Mouse (Mus musculus) 416B (cell line): ENCODE measurements around the gene Nelfa.
A peak's percentile ranks its signal among the peaks of the same experiment; 100 is the strongest.

Experiments used
- DNase-seq: peaks from one replicate; pipeline ENCODE4 v3.0.0; 2011; ENCODE audit warnings: low read depth

Gene Nelfa

GRCm38 (mm10) chr5:33936120-33936707 is at the start of gene Nelfa:
Gene Nelfa (minus strand): TSS chr5:33936413.
- peak; percentile 99 for DNase-seq

- no peak for DNase-seq
Observed at GRCm38 (mm10) chr5:33983309-33984121, 47.3 kb upstream of the Nelfa start, which contains the start of gene Gm1673. Gene Gm1673 (plus strand): TSS chr5:33983433.

- DNase-seq = no peak
Observed at GRCm38 (mm10) chr5:33982731-33983259, 46.6 kb upstream of the Nelfa start.

GRCm38 (mm10) chr5:33976267-33976666 is 40.1 kb upstream of the Nelfa start:
- DNase-seq = no peak

GRCm38 (mm10) chr5:33974736-33975135 is 38.5 kb upstream of the Nelfa start:
- no peak for DNase-seq

GRCm38 (mm10) chr5:33959382-33959781 is 23.2 kb upstream of the Nelfa start:
- DNase-seq = no peak

GRCm38 (mm10) chr5:33955868-33956267 is 19.7 kb upstream of the Nelfa start:
- DNase-seq = no peak

- DNase-seq = peak; percentile 71
Observed at GRCm38 (mm10) chr5:33954354-33954753, 18.1 kb upstream of the Nelfa start.

GRCm38 (mm10) chr5:33953471-33954185 is 17.4 kb upstream of the Nelfa start:
- no peak for DNase-seq

GRCm38 (mm10) chr5:33948314-33948713 is 12.1 kb upstream of the Nelfa start:
- no peak for DNase-seq

GRCm38 (mm10) chr5:33947035-33947434 is 10.8 kb upstream of the Nelfa start:
- DNase-seq = peak; percentile 44

- DNase-seq = peak; percentile 79
Observed at GRCm38 (mm10) chr5:33938448-33938847, 2.2 kb upstream of the Nelfa start.

GRCm38 (mm10) chr5:33937230-33937629 is 1.0 kb upstream of the Nelfa start:
- no peak for DNase-seq

GRCm38 (mm10) chr5:33935700-33936111 is 507 bp downstream of the Nelfa start:
- peak; percentile 51 for DNase-seq

GRCm38 (mm10) chr5:33934877-33935276 is 1.3 kb downstream of the Nelfa start:
- DNase-seq = no peak

- peak; percentile 23 for DNase-seq
Observed at GRCm38 (mm10) chr5:33934081-33934480, 2.1 kb downstream of the Nelfa start.

- DNase-seq = peak; percentile 27
Observed at GRCm38 (mm10) chr5:33932413-33932812, 3.8 kb downstream of the Nelfa start.

- no peak for DNase-seq
Observed at GRCm38 (mm10) chr5:33926170-33926569, 10.0 kb downstream of the Nelfa start.

- DNase-seq = no peak
Observed at GRCm38 (mm10) chr5:33922566-33922965, 13.6 kb downstream of the Nelfa start.

- DNase-seq = peak; percentile 50
Observed at GRCm38 (mm10) chr5:33921486-33922235, 14.6 kb downstream of the Nelfa start.

- peak; percentile 84 for DNase-seq
Observed at GRCm38 (mm10) chr5:33920924-33921323, 15.3 kb downstream of the Nelfa start.

- no peak for DNase-seq
Observed at GRCm38 (mm10) chr5:33920037-33920436, 16.2 kb downstream of the Nelfa start.
